Mouse (Mus musculus): ENCODE data around the gene Itm2b. TPM values are rescaled to one million over a fixed set of nuclear protein-coding genes. Genes with fewer than 3 reads are reported as not detected.

Itm2b gene
- polyA plus RNA-seq, 1 experiment from 2014 or later: 513 TPM

DNA sequence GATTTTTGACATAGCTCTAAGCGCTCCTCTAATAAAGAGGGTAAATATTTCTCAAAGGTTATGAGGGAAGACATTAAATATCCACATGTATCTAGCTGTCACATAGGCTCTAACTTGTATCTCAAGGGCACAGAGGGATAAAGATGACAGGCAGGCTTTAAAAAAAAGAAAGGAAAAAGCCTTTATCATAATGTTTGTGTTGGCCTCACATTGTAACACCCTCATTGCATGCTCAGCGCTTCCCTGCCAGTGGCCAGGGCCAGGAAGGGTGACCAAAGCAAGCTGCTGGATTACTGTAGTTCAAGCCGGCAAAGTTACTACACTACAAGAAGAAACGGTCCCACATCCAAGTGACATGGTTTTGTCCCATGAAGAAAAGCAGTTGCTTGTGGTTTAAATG, 53.7 kb downstream of the Itm2b start:
- H3K4me3 ChIP-seq (ENCODE audit: low read depth, low read length): no peak overlapping the region
- H3K9ac ChIP-seq (ENCODE audit: low read depth, low read length): no peak overlapping the region
- ATAC-seq (replicated peaks; ENCODE audit: insufficient number of reproducible peaks, low FRiP score, low TSS enrichment): no peak
- H3K4me2 ChIP-seq: no peak overlapping the region
- H3K36me3 ChIP-seq (ENCODE audit: control insufficient read depth, insufficient read depth, low read length): no peaks in the 10 kb centered on the region
- H3K9me3 ChIP-seq (replicated peaks; ENCODE audit: control insufficient read depth, low read length): no peaks in the 10 kb centered on the region
- H3K27me3 ChIP-seq (ENCODE audit: control insufficient read depth, insufficient read depth, low read length): no peaks in the 10 kb centered on the region
- 69% methylated on average over 4 of the region's 4 CpGs for WGBS (ENCODE audit: insufficient replicate concordance)
- no peak overlapping the region for H3K27ac ChIP-seq (ENCODE audit: low read depth, low read length)
- H3K4me1 ChIP-seq (ENCODE audit: control insufficient read depth, insufficient read depth, low read length): no peaks in the 10 kb centered on the region

DNA sequence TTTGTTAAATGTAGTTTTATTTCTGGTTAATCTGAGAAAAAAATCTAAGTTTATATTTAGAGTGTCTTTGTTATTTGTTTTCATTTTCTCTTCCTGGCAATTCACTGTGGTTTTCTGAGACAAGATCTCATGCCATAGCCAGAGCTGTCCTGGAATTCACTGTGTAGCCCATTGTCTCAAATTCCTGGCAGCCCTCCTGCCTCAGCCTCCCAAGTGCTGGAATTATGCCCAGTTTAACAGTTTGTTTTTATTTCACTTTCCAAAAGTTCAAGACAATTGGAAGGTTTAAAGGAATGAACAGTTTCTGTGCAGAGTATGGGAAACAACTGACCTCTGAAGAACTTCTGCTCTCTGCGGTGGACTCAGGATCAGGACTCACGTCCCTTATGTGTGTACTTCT, 55.2 kb downstream of the Itm2b start:
- Histone ChIP-seq H3K4me2 (no peak overlapping the region), H3K27ac (ENCODE audit: low read depth, low read length) (no peak overlapping the region), H3K9me3 (replicated peaks; ENCODE audit: control insufficient read depth, low read length) (no peaks in the 10 kb centered on the region), H3K4me1 (ENCODE audit: control insufficient read depth, insufficient read depth, low read length) (no peaks in the 10 kb centered on the region), H3K27me3 (ENCODE audit: control insufficient read depth, insufficient read depth, low read length) (no peaks in the 10 kb centered on the region), H3K9ac (ENCODE audit: low read depth, low read length) (no peak overlapping the region), H3K36me3 (ENCODE audit: control insufficient read depth, insufficient read depth, low read length) (no peaks in the 10 kb centered on the region), H3K4me3 (ENCODE audit: low read depth, low read length) (no peak overlapping the region)
- ATAC-seq (replicated peaks; ENCODE audit: insufficient number of reproducible peaks, low FRiP score, low TSS enrichment): no peak
- WGBS (ENCODE audit: insufficient replicate concordance): 79% methylated on average over 2 of the region's 2 CpGs

DNA sequence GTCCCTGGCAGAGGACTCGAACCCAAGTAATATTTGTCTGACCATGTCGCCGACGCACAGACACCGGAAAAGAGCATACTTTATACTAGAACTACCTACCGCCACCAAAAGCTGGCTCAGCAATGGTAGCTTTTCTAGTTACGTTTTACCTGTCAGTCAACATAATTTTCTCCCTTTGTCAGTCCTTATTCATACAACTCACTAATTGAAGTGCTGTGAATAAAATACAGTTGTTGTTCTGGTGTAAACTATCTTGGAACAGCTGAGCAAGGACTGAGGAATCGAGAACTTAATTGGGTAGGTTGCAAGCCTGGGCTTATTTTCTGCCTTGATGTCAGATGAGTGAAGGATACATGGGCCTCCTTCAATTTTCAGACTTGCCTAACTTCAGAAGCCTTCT, 58.6 kb downstream of the Itm2b start:
- Histone ChIP-seq H3K4me3 (ENCODE audit: low read depth, low read length) (peak overlapping the region; percentile 92), H3K9ac (ENCODE audit: low read depth, low read length) (peak overlapping the region; percentile 88), H3K36me3 (ENCODE audit: control insufficient read depth, insufficient read depth, low read length) (no peaks in the 10 kb centered on the region), H3K27me3 (ENCODE audit: control insufficient read depth, insufficient read depth, low read length) (no peaks in the 10 kb centered on the region), H3K27ac (ENCODE audit: low read depth, low read length) (peak overlapping the region; percentile 85), H3K9me3 (replicated peaks; ENCODE audit: control insufficient read depth, low read length) (no peaks in the 10 kb centered on the region), H3K4me1 (ENCODE audit: control insufficient read depth, insufficient read depth, low read length) (no peaks in the 10 kb centered on the region), H3K4me2 (peak overlapping the region; percentile 91)
- ATAC-seq (replicated peaks; ENCODE audit: insufficient number of reproducible peaks, low FRiP score, low TSS enrichment): no peak
- 10% methylated on average over 8 of the region's 8 CpGs for WGBS (ENCODE audit: insufficient replicate concordance)

DNA sequence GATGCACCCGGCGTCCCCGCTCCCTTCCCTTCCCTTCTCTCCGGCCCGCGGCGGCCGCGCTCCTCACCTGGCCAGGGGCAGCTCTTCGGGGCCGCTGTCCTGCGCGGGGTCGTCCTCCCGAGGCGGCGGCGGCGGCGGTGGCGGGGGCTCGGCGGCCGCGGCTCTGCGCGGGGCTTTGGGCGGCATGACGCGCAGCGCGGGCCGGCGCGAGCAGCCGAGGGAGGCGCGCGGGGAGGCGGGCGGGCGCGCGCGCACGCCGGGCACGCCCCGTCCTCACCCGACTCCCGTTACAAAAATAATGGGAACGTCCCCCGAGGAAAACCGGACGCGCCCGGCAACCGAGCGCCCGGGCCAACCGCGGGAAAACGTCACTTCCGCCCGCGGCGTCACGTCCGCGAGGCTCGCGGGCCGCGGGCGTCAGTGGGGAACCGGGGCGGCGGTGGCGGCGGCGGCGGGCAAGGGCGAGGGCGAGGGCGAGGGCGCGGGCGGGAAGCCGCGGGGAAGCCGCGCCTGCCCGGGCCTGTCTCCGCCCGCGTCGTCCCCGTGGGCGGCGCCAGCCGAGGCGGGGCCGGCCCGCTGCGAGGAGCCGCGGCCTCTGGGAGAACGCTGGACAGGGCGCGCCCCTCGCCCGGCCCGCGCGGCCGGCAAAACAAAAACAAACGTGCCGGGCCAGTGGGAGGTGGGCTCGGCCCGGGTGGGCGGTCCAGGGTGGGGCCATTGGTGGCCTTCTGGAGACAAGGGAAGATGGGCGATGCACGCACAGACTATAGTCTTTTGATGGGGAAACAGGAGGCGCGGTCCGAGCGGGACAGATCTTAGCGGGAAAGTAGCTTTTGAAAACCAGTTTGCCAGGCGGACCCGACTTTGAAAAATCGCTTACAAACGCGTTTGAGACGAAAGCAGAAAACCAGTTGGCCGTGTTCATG, 59.4 kb downstream of the Itm2b start, which contains the start of gene Rb1:
Gene Rb1, minus strand, starts transcription at position 367 of the 926 bp plus-strand sequence.
- Histone ChIP-seq H3K27ac (ENCODE audit: low read depth, low read length) (peak within 1 kb of the TSS; percentile 85), H3K4me3 (ENCODE audit: low read depth, low read length) (peak within 1 kb of the TSS; percentile 92), H3K36me3 (ENCODE audit: control insufficient read depth, insufficient read depth, low read length) (no peaks in the 10 kb centered on the region), H3K9me3 (replicated peaks; ENCODE audit: control insufficient read depth, low read length) (no peaks in the 10 kb centered on the region), H3K4me1 (ENCODE audit: control insufficient read depth, insufficient read depth, low read length) (no peaks in the 10 kb centered on the region), H3K9ac (ENCODE audit: low read depth, low read length) (peak within 1 kb of the TSS; percentile 88), H3K27me3 (ENCODE audit: control insufficient read depth, insufficient read depth, low read length) (no peaks in the 10 kb centered on the region), H3K4me2 (peak within 1 kb of the TSS; percentile 91)
- under 1% methylated on average over 110 of the region's 135 CpGs for WGBS (ENCODE audit: insufficient replicate concordance)
- peak; percentile 90 for ATAC-seq (replicated peaks; ENCODE audit: insufficient number of reproducible peaks, low FRiP score, low TSS enrichment)

DNA sequence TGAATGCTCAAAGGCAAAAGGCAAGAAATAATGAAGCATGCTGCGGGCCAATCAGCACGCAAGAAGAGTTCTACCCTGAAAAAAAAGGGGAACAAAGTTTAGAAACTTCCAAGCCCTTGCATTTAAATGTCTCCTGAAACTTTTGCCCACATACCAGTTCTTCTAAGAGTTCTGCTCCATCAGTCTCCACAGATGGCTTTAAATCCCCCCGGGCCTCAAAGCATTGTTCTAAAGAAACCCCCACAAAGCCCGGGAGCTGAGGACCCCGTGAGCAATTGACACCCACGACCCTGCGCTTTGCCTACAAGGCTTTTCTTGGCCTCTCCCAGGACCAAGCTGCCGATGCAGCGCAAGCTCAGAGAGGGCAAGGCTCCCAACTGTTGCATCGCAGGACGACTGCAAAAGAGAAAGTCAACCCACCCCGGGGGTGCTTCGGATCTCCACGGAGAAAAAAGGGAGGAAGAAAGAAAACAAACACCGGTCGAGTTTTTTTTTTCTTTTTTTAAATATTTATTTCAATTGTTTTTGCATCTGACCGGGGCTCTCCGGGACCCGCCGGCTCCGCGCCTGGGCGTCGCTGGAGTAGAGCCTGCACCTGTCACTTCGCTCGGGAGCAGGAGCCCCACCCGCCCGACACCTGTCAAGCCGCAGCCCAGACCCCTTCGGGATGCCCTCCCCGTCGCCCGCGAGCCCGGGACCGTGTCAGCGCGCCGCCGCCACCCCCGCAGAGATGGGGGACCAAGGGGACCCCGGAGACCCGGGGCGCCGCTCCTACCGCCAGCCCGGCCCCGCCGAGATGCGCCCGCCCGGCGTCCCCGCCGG, 60.2 kb downstream of the Itm2b start:
- H3K4me2 ChIP-seq: peak overlapping the region; percentile 91
- H3K27ac ChIP-seq (ENCODE audit: low read depth, low read length): peak overlapping the region; percentile 85
- peak; percentile 47 for ATAC-seq (replicated peaks; ENCODE audit: insufficient number of reproducible peaks, low FRiP score, low TSS enrichment)
- under 1% methylated on average over 45 of the region's 55 CpGs for WGBS (ENCODE audit: insufficient replicate concordance)
- no peaks in the 10 kb centered on the region for H3K4me1 ChIP-seq (ENCODE audit: control insufficient read depth, insufficient read depth, low read length)
- no peaks in the 10 kb centered on the region for H3K9me3 ChIP-seq (replicated peaks; ENCODE audit: control insufficient read depth, low read length)
- peak overlapping the region; percentile 88 for H3K9ac ChIP-seq (ENCODE audit: low read depth, low read length)
- H3K36me3 ChIP-seq (ENCODE audit: control insufficient read depth, insufficient read depth, low read length): no peaks in the 10 kb centered on the region
- H3K27me3 ChIP-seq (ENCODE audit: control insufficient read depth, insufficient read depth, low read length): no peaks in the 10 kb centered on the region
- H3K4me3 ChIP-seq (ENCODE audit: low read depth, low read length): peak overlapping the region; percentile 92

DNA sequence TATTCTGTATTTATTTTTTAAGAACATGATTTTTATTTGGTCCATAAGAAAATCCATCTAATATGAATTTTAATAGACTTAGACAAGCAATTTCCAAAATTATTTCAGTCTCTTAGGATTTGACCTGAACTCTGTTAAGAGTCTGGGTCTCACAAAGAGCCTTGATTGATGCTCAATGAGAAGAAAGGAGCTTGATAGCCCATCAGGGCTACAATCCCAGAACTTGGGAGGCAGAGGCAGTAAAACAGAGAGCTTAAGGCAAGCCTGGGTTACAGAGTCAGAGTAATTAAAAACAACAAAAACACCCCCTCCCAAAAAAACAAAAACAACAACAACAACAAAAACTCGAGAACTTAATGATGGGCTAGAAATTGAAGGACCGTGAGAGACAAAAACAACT, 61.1 kb downstream of the Itm2b start:
- Histone ChIP-seq H3K9me3 (replicated peaks; ENCODE audit: control insufficient read depth, low read length) (no peaks in the 10 kb centered on the region), H3K27me3 (ENCODE audit: control insufficient read depth, insufficient read depth, low read length) (no peaks in the 10 kb centered on the region), H3K4me1 (ENCODE audit: control insufficient read depth, insufficient read depth, low read length) (no peaks in the 10 kb centered on the region), H3K9ac (ENCODE audit: low read depth, low read length) (no peak overlapping the region), H3K36me3 (ENCODE audit: control insufficient read depth, insufficient read depth, low read length) (no peaks in the 10 kb centered on the region), H3K4me3 (ENCODE audit: low read depth, low read length) (no peak overlapping the region), H3K27ac (ENCODE audit: low read depth, low read length) (no peak overlapping the region), H3K4me2 (peak overlapping the region; percentile 91; the same call in 1 of the 2 replicates)
- ATAC-seq (replicated peaks; ENCODE audit: insufficient number of reproducible peaks, low FRiP score, low TSS enrichment): no peak
- 72% methylated on average over 2 of the region's 2 CpGs for WGBS (ENCODE audit: insufficient replicate concordance)

DNA sequence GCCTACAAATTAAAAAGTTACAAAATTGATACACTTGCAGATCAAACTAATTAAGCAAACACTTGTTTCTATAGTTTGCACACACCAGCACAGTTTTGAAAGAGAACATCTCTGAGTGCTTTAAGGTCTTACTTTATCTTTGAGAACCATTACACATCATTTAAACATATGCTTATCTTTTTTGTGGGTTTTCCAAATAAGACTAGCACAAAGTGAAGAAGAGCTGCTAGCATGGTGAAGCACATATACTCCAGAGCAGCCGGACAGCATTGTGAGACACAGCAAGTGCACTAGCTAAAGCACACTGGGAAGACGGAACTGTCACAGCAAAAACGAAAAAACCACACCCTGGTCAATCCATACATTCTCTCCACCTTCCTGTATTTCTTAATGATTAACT, 62.9 kb downstream of the Itm2b start:
- Histone ChIP-seq H3K4me1 (ENCODE audit: control insufficient read depth, insufficient read depth, low read length) (no peaks in the 10 kb centered on the region), H3K9me3 (replicated peaks; ENCODE audit: control insufficient read depth, low read length) (no peaks in the 10 kb centered on the region), H3K36me3 (ENCODE audit: control insufficient read depth, insufficient read depth, low read length) (no peaks in the 10 kb centered on the region), H3K4me2 (no peak overlapping the region), H3K9ac (ENCODE audit: low read depth, low read length) (no peak overlapping the region), H3K27me3 (ENCODE audit: control insufficient read depth, insufficient read depth, low read length) (no peaks in the 10 kb centered on the region), H3K4me3 (ENCODE audit: low read depth, low read length) (no peak overlapping the region), H3K27ac (ENCODE audit: low read depth, low read length) (no peak overlapping the region)
- 74% methylated on average over 3 of the region's 3 CpGs for WGBS (ENCODE audit: insufficient replicate concordance)
- no peak for ATAC-seq (replicated peaks; ENCODE audit: insufficient number of reproducible peaks, low FRiP score, low TSS enrichment)

DNA sequence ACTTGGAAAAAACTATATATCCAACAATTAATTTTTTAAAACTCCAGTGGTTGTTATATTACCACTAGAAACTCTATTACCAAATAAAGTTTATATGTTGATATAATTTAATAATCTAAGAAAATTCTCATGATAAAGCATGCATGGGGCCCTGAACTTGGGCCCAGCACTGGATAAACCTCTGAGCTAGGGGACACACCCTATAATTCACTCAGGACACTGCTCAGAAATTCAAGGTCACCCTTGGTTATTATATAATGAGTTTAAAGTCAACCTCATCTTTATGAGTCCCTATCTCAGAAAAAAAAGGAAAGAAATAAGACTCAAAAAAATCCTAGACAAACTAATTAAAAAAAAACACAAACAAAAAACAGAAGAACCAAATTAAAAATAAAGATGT, 68.2 kb downstream of the Itm2b start:
- H3K9ac ChIP-seq (ENCODE audit: low read depth, low read length): no peak overlapping the region
- H3K4me2 ChIP-seq: no peak overlapping the region
- no peaks in the 10 kb centered on the region for H3K9me3 ChIP-seq (replicated peaks; ENCODE audit: control insufficient read depth, low read length)
- ATAC-seq (replicated peaks; ENCODE audit: insufficient number of reproducible peaks, low FRiP score, low TSS enrichment): no peak
- no peaks in the 10 kb centered on the region; the same call in 1 of the 2 replicates for H3K4me1 ChIP-seq (ENCODE audit: control insufficient read depth, insufficient read depth, low read length)
- no peak overlapping the region for H3K4me3 ChIP-seq (ENCODE audit: low read depth, low read length)
- no peaks in the 10 kb centered on the region for H3K36me3 ChIP-seq (ENCODE audit: control insufficient read depth, insufficient read depth, low read length)
- H3K27me3 ChIP-seq (ENCODE audit: control insufficient read depth, insufficient read depth, low read length): no peaks in the 10 kb centered on the region
- H3K27ac ChIP-seq (ENCODE audit: low read depth, low read length): no peak overlapping the region
